Mouse (Mus musculus): ENCODE data around the gene Yif1b.

GRCm38 (mm10) chr7:29283876-29284275 is 45.7 kb downstream of the Yif1b start:
- TF ChIP-seq POLR2A (IDR thresholded peaks at IDR 0.05; ENCODE audit: control insufficient read depth in 1 of 2, insufficient read depth in 1 of 2, low read depth in 1 of 2, low read length in 2 of 2, poor library complexity in 1 of 2), result no peak
- no peak for TF ChIP-seq GABPA (IDR thresholded peaks at IDR 0.05; ENCODE audit: low read depth, low read length)
- no peak for TF ChIP-seq BHLHE40 (IDR thresholded peaks at IDR 0.05; ENCODE audit: borderline replicate concordance, low read depth, low read length)
- TF ChIP-seq ZC3H11A (IDR thresholded peaks at IDR 0.05; ENCODE audit: low read depth, low read length), result no peak
- no peak for TF ChIP-seq CTCF (IDR thresholded peaks at IDR 0.05 in 2 of 3, conservative IDR thresholded peaks at IDR 0.05 in 1 of 3; ENCODE audit: control insufficient read depth in 1 of 3, insufficient read depth in 1 of 3, low read depth in 2 of 3, low read length in 3 of 3, poor library complexity in 1 of 3, severe bottlenecking in 1 of 3)
- TF ChIP-seq TAL1 (IDR thresholded peaks at IDR 0.05; ENCODE audit: low read length), result no peak
- no peak for TF ChIP-seq EP300 (IDR thresholded peaks at IDR 0.05; ENCODE audit: low read depth in 1 of 2, low read length in 2 of 2)
- no peak for TF ChIP-seq GATA1 (IDR thresholded peaks at IDR 0.05; ENCODE audit: low read depth, low read length)
- TF ChIP-seq SIN3A (IDR thresholded peaks at IDR 0.05; ENCODE audit: low read length), result 0 out of 2 replicates have a peak, but pooled peaks have one; percentile 25
- TF ChIP-seq MYB (IDR thresholded peaks at IDR 0.05; ENCODE audit: low read depth, low read length), result no peak
- TF ChIP-seq MAX (IDR thresholded peaks at IDR 0.05; ENCODE audit: low read length), result no peak
- TF ChIP-seq SMC3 (IDR thresholded peaks at IDR 0.05; ENCODE audit: low read depth, low read length), result no peak
- TF ChIP-seq POLR2AphosphoS2 (IDR thresholded peaks at IDR 0.05; ENCODE audit: low read length), result no peak
- TF ChIP-seq CHD1 (IDR thresholded peaks at IDR 0.05; ENCODE audit: low read depth, low read length), result no peak
